Mouse (Mus musculus) myocyte (in vitro differentiated cells): ENCODE measurements around the gene Nipbl.

Experiments
- CEBPB ChIP-seq: IDR thresholded peaks from 2 replicates; pipeline ENCODE4 v1.6.1; 2011; ENCODE audit warnings: mild to moderate bottlenecking, moderate library complexity; ENCODE audit not compliant: poor library complexity, insufficient read depth, severe bottlenecking
- E2F4 ChIP-seq: IDR thresholded peaks from one replicate; pipeline ENCODE4 v1.6.1; 2011; ENCODE audit warnings: mild to moderate bottlenecking, control low read depth, moderate library complexity; ENCODE audit not compliant: insufficient read depth
- MAX ChIP-seq: IDR thresholded peaks from one replicate; pipeline ENCODE4 v1.6.1; 2011; ENCODE audit warnings: low read depth, mild to moderate bottlenecking, control low read depth
- POLR2A ChIP-seq: IDR thresholded peaks from one replicate; pipeline ENCODE4 v1.6.1; 2011; ENCODE audit warnings: low read depth, mild to moderate bottlenecking, control low read depth, moderate library complexity; ENCODE audit not compliant: insufficient read length
- TCF12 ChIP-seq: IDR thresholded peaks from one replicate; pipeline ENCODE4 v1.6.1; 2011; ENCODE audit warnings: mild to moderate bottlenecking, control low read depth; ENCODE audit not compliant: poor library complexity, insufficient read depth, severe bottlenecking
- USF1 ChIP-seq: IDR thresholded peaks from one replicate; pipeline ENCODE4 v1.6.1; 2011; ENCODE audit warnings: low read depth, mild to moderate bottlenecking, control low read depth, moderate library complexity

DNA sequence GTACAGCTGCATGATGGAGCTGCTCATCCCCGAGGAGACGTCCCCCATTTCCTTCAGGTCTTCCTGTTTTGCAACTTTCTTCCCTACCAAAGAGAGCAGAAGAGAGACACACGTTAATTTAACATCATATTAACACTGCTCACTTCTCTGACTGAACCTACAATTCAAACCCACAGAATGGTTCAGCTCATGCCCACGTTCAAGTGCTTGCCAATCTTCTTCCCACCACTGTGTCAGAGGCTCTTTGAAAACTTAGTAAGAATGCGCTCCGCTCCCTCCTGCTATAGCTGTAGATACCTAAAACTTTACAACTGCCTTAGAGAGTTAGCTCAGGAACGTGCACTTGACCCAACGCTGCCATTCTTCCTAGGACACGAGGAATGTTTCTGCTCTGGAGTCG lies 141.3 kb downstream of the Nipbl start:
- TF ChIP-seq POLR2A (no peak), MAX (no peak), TCF12 (no peak), E2F4 (no peak), CEBPB (no peak), USF1 (no peak)
